Mouse (Mus musculus): ENCODE measurements around the gene Ddx11. TPM values are rescaled to one million over a fixed set of nuclear protein-coding genes. Genes with fewer than 3 reads are reported as not detected.

The Ddx11 gene
- total and polyA plus RNA-seq, 2 experiments from 2014 or later = 3.5 to 8.2 TPM

DNA sequence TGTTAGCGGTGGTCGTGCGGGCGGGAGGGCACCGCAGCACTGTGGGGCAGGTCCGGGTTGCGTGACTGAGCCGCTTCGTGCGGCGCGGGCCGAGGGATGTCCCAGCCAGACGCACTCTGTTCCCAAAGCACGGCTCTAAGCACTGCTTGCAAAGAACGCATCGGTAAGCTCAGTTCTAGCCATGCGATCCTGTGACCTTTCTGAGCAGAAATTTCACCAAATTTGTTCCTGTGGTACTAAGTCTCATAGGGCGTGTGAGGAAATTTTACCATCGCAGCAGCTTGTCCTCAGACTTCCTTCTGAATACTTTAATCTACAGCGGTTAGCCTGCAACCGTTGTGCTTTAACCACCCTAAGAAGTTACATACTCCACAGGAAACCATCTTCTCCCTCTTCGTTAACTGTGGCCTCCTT lies 45.9 kb upstream of the Ddx11 start:
- ATAC-seq (ENCODE audit: insufficient read depth, low read depth) = peak; percentile 22
- no peak for DNase-seq (ENCODE audit: low spot score)
- Histone ChIP-seq H3K36me3 (replicated peaks; ENCODE audit: control insufficient read depth, insufficient read depth, low read length) (peaks cover 36% of the 10 kb centered on the region), H3K27ac (ENCODE audit: low read depth) (peak overlapping the region; percentile 88), H3K9me3 (replicated peaks; ENCODE audit: control insufficient read depth, low read length) (no peaks in the 10 kb centered on the region), H3K4me3 (ENCODE audit: low read depth, low read length) (peak overlapping the region; percentile 87), H3K27me3 (ENCODE audit: control insufficient read depth, insufficient read depth, low read length) (no peaks in the 10 kb centered on the region), H3K4me1 (ENCODE audit: control insufficient read depth, insufficient read depth) (peaks cover 3% of the 10 kb centered on the region; the same call in 1 of the 2 replicates), H3K9ac (replicated peaks; ENCODE audit: low read depth, low read length) (peak overlapping the region; percentile 79), H3K4me2 (ENCODE audit: low read depth, low read length) (peak overlapping the region; percentile 86)
- under 1% methylated on average over 23 of the region's 23 CpGs for WGBS
- TF ChIP-seq EP300 (IDR thresholded peaks at IDR 0.05; ENCODE audit: low read depth) (no peak), CTCF (IDR thresholded peaks at IDR 0.05; ENCODE audit: low read depth) (no peak)

DNA sequence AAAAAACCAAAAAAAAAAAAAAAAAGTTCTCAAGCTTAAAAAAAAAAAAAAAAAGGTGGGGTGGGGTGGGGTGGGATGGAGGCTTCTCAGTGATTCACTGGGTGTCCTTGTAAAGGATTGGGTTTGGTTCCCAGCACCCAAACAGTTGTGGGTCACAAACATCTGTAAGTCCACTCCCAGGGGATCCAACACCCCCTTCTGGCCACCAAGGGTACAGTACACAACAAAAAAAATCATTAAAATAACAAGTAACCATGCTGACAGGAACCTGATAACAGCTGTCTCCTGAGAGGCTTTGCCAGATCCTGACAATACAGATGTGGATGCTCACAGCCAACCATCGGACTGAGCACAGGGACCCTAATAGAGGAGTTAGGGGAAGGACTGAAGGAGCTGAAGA lies 38.8 kb upstream of the Ddx11 start:
- DNase-seq (ENCODE audit: low spot score) (no peak), ATAC-seq (ENCODE audit: insufficient read depth, low read depth) (no peak)
- Histone ChIP-seq H3K9me3 (replicated peaks; ENCODE audit: control insufficient read depth, low read length) (no peaks in the 10 kb centered on the region), H3K36me3 (replicated peaks; ENCODE audit: control insufficient read depth, insufficient read depth, low read length) (peaks cover 62% of the 10 kb centered on the region), H3K4me1 (ENCODE audit: control insufficient read depth, insufficient read depth) (no peaks in the 10 kb centered on the region), H3K27ac (ENCODE audit: low read depth) (no peak overlapping the region), H3K9ac (replicated peaks; ENCODE audit: low read depth, low read length) (no peak overlapping the region), H3K4me3 (ENCODE audit: low read depth, low read length) (no peak overlapping the region), H3K4me2 (ENCODE audit: low read depth, low read length) (no peak overlapping the region), H3K27me3 (ENCODE audit: control insufficient read depth, insufficient read depth, low read length) (no peaks in the 10 kb centered on the region)
- TF ChIP-seq CTCF (IDR thresholded peaks at IDR 0.05; ENCODE audit: low read depth) (no peak), EP300 (IDR thresholded peaks at IDR 0.05; ENCODE audit: low read depth) (no peak)
- 14% methylated on average over 1 of the region's 1 CpGs for WGBS

DNA sequence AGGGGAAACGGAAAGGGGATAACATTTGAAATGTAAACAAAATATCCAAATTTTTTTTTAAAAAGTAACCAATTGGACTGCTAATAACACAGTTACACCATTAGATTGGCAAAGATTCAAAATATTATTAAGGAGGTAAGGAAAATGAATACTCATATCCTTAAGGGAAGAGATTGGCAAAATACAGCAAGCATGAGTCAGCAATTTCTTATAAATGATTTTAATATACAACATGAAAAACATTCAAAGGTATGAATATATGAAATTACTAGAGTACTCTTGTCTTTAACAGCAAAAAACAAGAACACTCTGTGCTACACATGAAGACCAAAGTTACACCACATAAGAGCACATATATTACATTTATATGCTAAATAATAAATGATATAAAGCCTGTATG lies 38.3 kb upstream of the Ddx11 start:
- ATAC-seq (ENCODE audit: insufficient read depth, low read depth) (no peak), DNase-seq (ENCODE audit: low spot score) (no peak)
- no peak for TF ChIP-seq CTCF (IDR thresholded peaks at IDR 0.05; ENCODE audit: low read depth)
- TF ChIP-seq EP300 (IDR thresholded peaks at IDR 0.05; ENCODE audit: low read depth) = no peak
- Histone ChIP-seq H3K9ac (replicated peaks; ENCODE audit: low read depth, low read length) (no peak overlapping the region), H3K36me3 (replicated peaks; ENCODE audit: control insufficient read depth, insufficient read depth, low read length) (peaks cover 61% of the 10 kb centered on the region), H3K27ac (ENCODE audit: low read depth) (no peak overlapping the region), H3K4me2 (ENCODE audit: low read depth, low read length) (no peak overlapping the region), H3K9me3 (replicated peaks; ENCODE audit: control insufficient read depth, low read length) (no peaks in the 10 kb centered on the region), H3K27me3 (ENCODE audit: control insufficient read depth, insufficient read depth, low read length) (no peaks in the 10 kb centered on the region), H3K4me3 (ENCODE audit: low read depth, low read length) (no peak overlapping the region), H3K4me1 (ENCODE audit: control insufficient read depth, insufficient read depth) (no peaks in the 10 kb centered on the region)
- WGBS = 97% methylated on average over 1 of the region's 1 CpGs

DNA sequence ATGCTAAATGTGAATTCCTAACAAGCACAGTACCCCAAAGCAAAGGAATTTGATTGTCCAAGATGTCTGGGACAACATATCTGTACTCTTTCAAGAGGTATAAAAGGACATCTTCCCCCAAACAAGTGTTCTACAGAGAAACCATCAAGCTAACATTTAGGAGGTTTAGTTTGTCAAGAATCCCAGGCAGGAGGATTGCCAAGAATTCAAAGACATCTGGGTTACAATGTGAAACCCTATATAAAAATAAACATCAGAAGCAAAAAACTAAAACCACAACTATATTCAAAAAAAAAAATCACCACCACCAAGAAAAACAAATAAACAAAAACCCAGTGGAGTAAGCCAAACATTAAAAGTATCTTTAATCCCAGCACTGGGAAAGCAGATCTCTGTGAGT lies 33.1 kb upstream of the Ddx11 start:
- TF ChIP-seq EP300 (IDR thresholded peaks at IDR 0.05; ENCODE audit: low read depth) = no peak
- TF ChIP-seq CTCF (IDR thresholded peaks at IDR 0.05; ENCODE audit: low read depth) = no peak
- Histone ChIP-seq H3K4me3 (ENCODE audit: low read depth, low read length) (no peak overlapping the region), H3K9me3 (replicated peaks; ENCODE audit: control insufficient read depth, low read length) (no peaks in the 10 kb centered on the region), H3K4me1 (ENCODE audit: control insufficient read depth, insufficient read depth) (no peaks in the 10 kb centered on the region), H3K4me2 (ENCODE audit: low read depth, low read length) (no peak overlapping the region), H3K9ac (replicated peaks; ENCODE audit: low read depth, low read length) (no peak overlapping the region), H3K27ac (ENCODE audit: low read depth) (no peak overlapping the region), H3K27me3 (ENCODE audit: control insufficient read depth, insufficient read depth, low read length) (no peaks in the 10 kb centered on the region), H3K36me3 (replicated peaks; ENCODE audit: control insufficient read depth, insufficient read depth, low read length) (peaks cover 38% of the 10 kb centered on the region)
- no peak for ATAC-seq (ENCODE audit: insufficient read depth, low read depth)
- no peak for DNase-seq (ENCODE audit: low spot score)

DNA sequence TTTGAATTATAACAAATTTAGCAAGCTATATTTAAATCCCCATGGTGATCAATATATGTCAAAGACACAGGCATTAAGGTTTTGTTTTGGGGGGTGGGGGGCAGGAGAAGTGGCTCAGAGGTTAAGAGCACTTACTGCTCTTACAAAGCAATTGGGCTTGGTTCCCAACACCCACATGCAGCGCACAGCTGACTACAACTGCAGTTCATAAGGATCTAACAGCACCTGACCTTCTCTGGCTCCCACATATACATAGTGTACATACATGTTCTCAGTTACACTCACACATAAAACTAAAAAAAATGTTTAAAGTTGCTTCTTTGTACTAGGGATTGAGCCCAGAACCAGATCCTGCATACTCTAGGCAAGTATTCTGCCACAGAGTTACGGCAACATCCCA lies 31.9 kb upstream of the Ddx11 start:
- 74% methylated on average over 2 of the region's 2 CpGs for WGBS

DNA sequence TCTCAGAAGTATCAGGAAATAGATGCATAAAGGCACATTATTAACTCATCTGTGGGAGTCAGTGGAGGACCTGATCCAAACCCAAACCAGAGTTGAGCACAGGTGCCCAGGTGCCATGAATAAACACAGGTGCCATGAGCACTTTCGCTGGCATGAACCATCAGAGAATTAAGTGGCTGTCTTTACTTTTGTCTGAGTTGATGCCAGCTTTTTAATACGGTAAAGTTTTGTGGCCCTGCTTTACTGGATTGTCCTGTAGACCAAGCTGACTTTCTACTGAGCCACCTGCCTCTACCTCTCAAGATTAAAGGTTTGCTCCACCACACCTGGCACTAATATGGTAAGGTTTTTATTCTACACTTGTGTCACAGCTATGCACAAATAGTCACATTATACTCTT lies 31.3 kb upstream of the Ddx11 start:
- DNase-seq (ENCODE audit: low spot score) (no peak), ATAC-seq (ENCODE audit: insufficient read depth, low read depth) (no peak)
- Histone ChIP-seq H3K27ac (ENCODE audit: low read depth) (no peak overlapping the region), H3K4me2 (ENCODE audit: low read depth, low read length) (no peak overlapping the region), H3K9me3 (replicated peaks; ENCODE audit: control insufficient read depth, low read length) (no peaks in the 10 kb centered on the region), H3K4me1 (ENCODE audit: control insufficient read depth, insufficient read depth) (no peaks in the 10 kb centered on the region), H3K9ac (replicated peaks; ENCODE audit: low read depth, low read length) (no peak overlapping the region), H3K27me3 (ENCODE audit: control insufficient read depth, insufficient read depth, low read length) (no peaks in the 10 kb centered on the region), H3K4me3 (ENCODE audit: low read depth, low read length) (no peak overlapping the region), H3K36me3 (replicated peaks; ENCODE audit: control insufficient read depth, insufficient read depth, low read length) (peaks cover 20% of the 10 kb centered on the region)
- WGBS = 82% methylated on average over 2 of the region's 2 CpGs
- no peak for TF ChIP-seq CTCF (IDR thresholded peaks at IDR 0.05; ENCODE audit: low read depth)
- TF ChIP-seq EP300 (IDR thresholded peaks at IDR 0.05; ENCODE audit: low read depth) = no peak

More for the DNA sequence above, 31.9 kb upstream of the Ddx11 start:
- Histone ChIP-seq H3K4me3 (ENCODE audit: low read depth, low read length) (no peak overlapping the region), H3K36me3 (replicated peaks; ENCODE audit: control insufficient read depth, insufficient read depth, low read length) (peaks cover 26% of the 10 kb centered on the region), H3K27me3 (ENCODE audit: control insufficient read depth, insufficient read depth, low read length) (no peaks in the 10 kb centered on the region), H3K9me3 (replicated peaks; ENCODE audit: control insufficient read depth, low read length) (no peaks in the 10 kb centered on the region), H3K4me2 (ENCODE audit: low read depth, low read length) (no peak overlapping the region), H3K4me1 (ENCODE audit: control insufficient read depth, insufficient read depth) (no peaks in the 10 kb centered on the region), H3K9ac (replicated peaks; ENCODE audit: low read depth, low read length) (no peak overlapping the region), H3K27ac (ENCODE audit: low read depth) (no peak overlapping the region)
- TF ChIP-seq EP300 (IDR thresholded peaks at IDR 0.05; ENCODE audit: low read depth) = no peak
- no peak for TF ChIP-seq CTCF (IDR thresholded peaks at IDR 0.05; ENCODE audit: low read depth)
- ATAC-seq (ENCODE audit: insufficient read depth, low read depth) (no peak), DNase-seq (ENCODE audit: low spot score) (no peak)
